Mouse (Mus musculus) layer of hippocampus, adult 8-10 months (tissue): ENCODE results near the gene Kcnmb3. TPM values are rescaled to one million over a fixed set of nuclear protein-coding genes. Genes with fewer than 3 reads are reported as not detected.

ENCODE experiments used
- DNase-seq, 2 experiments: peaks; one replicate each; pipeline ENCODE4 v3.0.0; 2022; ENCODE audit warnings: low spot score in 2 of 2
- total RNA-seq, 4 experiments: library from RNA; stranded (reverse); gene quantifications; 2 replicates each; pipeline ENCODE4 v1.2.4; 2022

The Kcnmb3 gene
- under 1 TPM; 0.39 to 0.98 (median 0.63) TPM for total RNA-seq

DNA sequence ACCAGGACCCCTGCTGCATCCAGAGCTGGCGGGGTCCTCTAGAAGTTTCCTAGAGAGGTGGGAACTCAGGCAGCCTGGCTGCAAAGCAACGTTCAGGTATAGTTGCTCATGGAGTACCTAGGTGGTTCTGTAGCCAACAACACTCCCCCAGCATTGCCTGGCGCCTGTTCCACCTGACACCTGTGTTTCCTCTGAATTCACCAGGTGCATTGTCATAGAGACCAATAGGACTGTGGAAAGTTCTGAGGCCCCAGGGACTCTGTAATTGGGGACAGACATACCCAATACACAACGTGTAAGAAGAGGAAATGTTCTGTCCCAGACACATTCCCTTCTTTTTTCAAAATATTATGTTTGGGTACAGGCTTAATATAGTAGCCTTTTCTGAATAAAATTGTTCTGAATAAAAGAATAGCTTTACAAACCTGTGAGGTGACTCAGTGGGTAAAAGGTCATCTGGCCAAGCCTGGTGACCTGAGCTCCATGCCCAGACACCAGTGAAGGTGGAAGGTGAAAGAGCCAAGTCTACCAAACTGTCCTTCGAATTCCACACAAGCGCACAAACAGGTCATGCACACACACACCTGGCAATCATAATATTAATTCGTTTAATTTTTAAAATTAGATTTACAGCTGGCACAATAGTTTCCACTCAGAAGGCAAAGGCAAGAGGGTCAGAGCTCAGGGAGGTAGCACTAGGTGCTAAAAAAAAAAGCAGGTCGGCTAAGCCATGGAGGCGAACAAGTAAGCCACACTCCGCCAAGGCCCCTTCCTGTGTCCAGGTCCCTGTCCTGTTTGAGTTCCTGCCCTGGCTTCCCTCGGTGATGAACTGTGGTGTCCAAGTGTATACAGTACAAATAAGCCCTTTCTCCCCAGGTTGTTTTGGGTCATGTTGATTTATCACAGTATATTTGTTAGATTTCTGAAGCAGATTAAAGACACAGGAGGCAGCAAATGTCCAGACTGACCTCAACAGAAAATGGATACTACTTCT lies at the start of gene Kcnmb3:
Kcnmb3 (minus strand) TSS at position 135 of the 994 bp plus-strand sequence.
- DNase-seq, result no peak

DNA sequence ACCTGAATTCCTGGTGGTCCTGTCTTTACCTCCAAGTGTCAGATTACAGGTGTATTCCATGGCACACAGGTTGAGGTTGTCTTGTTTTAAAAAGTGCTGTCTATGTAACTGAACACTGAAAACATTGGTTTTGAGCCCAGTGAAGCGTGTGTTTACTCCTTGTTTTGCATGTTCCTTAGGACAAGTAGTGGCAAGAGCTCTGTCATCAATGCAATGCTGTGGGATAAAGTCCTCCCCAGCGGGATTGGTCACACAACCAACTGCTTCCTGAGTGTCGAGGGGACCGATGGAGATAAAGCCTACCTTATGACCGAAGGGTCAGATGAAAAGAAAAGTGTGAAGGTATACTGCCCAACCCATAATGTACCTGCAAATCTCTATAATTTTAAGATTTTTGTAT lies 46.1 kb upstream of the Kcnmb3 start:
- DNase-seq, result no peak

DNA sequence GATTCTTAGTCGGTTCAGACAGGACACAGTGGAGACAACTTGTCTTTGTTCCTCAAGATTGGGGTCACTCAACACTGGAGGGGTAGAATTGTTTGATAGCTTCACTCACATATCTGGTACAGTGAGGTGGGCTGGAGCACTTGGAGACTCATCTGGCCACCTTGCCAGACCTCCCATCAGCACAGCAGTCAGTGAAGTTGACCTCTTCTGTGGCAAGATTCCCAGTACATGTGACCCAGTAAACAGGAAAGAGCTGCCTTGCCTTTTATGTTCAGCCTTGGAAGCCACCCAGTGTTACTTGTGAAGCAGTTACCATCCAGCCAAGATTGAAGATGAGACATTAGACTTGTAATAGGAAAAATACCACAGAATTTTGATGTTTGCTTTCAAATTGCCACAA lies 45.5 kb upstream of the Kcnmb3 start:
- DNase-seq, result peak; percentile 54 to 67

DNA sequence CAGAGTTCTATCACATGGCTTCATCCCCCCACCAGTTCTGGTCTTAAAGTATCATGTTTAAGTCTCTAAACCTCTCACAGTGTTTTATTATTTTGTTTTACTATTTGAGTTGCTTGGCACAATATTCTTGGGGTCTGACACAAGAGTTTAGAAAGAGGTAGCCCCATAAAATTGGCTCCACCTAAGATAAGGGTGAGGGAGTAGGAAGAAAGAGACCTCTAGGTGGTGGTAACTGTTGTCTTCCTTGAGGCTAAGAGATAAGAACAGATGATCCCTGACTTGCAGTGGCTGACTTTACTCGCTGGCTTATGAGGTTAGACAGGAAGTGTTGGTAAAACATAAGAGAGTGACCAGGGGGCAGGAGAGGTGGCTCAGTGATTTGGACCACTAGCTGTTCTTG lies 43.7 kb upstream of the Kcnmb3 start:
- no peak for DNase-seq

DNA sequence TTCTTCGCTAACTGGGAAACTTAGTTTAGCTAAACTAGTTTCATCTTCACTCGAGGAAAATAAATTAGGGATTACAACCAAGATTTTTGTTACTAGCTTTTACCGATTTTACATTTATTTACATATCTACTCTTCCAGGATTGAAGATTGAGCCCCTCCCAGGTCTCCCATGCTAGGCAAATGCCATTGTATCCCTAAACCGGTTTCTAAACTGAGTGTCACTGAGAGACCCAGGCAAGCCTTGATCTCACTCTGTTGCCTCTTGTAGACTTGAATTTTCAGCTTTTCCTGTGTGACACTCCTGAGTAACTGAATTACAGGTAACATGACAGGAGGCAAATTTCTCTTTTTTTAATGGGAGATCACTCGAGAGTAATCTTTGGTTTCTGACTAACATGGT lies 38.0 kb upstream of the Kcnmb3 start:
- no peak for DNase-seq

DNA sequence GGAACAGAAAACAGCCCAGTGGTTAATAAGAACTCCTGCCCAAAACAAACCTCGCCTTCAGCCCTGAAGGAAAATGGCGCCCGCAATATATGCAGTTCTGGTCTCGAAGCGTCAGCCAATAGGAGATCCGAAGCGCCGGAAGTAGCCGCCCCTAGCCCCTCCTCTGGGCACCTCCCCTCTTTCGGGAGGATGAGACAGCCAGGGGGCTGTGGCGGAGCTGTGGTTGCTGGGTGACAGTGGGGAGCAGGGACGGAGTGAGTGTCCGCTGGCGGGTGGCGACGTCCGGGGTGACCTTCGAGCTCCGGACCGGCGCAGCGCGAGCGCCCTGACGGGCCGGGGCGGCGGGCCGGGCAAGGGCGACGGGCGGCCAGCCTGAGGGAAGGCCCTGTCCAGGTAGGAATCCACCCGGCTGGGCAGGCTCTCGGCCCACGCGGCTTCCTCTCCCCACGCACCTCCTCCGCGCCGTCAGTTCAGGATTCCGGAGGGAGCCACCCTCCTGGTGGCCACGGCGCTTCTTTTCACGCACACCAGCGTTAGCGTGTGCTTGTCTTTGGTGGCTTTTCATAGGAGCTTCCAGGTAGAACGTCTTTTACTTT lies 37.4 kb upstream of the Kcnmb3 start, which contains the start of gene Mfn1:
Mfn1 (plus strand) TSS at position 163 of the 596 bp plus-strand sequence.
- DNase-seq, result peak; percentile 92 to 94

DNA sequence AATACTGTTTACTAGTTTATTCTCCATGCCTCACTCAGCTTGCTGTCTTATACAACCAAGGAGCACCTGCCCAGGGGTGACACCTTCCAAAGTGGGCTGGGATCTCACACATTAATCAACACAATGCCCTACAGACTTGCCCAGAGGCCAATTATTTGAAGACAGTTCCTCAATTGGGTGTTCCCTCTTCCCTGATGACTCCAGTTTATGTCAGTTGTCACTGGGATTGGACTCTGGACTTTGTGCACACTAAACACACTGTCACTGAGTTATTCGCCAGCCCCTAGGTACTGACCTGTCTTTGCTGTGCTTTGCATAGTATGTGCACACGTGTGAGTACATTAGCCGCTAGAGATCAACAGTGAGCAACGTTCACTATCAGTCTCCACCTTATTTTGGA lies 35.1 kb upstream of the Kcnmb3 start:
- no peak for DNase-seq

DNA sequence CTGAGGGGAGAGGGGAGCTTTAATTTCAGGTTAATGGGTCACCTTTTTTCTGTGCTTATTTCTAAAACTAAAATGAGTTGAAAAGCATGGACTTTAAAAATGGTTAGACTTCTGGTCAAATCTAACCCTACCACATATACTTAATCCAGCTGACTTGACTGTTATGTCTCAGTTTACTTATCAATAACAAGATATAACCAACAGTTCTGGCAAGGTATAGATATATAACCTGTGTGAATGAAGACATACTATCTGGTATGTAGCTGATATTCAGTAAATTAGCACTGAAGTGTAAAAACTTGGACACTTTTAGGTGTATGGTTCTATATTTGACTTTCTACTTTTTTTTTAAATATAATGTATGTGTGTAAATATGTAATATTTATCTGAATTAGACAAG lies 21.5 kb upstream of the Kcnmb3 start:
- no peak for DNase-seq

DNA sequence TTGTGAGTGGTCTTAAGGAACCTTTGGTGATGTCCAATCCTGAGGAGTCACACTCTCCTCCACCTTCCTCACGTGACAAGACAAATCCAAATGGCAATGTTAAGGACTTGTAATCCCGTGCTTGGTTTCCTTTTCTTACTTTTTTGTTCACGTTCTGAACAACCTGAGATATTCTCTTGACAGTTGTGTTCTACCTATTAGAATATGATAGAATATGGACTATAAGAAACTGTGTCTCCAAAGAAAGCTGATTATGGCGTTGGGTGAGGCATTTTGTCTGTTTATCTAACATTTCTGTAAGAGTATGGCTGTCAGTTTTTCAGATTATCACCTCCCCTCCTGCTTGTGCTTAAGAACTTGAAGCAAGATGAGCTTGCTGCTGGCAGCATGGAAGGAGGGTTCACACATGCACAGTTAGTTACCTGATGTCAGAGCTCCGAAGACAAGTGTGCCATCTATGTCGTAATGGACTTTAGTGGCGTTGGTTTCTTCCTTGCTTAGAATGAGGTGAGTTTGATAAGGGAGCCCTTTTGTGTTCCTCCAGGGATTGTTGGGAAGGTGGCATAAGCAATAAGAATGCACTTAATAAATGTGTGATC lies 20.8 kb upstream of the Kcnmb3 start:
- DNase-seq, result no peak

DNA sequence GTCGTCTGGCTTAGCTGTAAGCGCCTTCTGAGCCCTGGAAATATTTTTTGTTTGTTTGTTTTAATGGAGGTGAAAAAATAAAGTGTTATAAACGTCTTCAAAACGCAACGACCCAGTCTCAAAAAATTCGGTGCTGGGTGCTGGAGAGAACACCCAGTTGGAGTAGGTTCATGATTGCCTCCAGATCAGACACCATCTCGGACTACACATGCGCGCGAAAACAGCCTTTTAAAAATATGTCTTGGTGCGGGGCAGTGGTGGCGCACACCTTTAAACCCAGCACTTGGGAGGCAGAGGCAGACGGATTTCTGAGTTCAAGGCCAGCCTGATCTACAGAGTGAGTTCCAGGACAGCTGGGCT lies 19.1 kb upstream of the Kcnmb3 start:
- no peak for DNase-seq

DNA sequence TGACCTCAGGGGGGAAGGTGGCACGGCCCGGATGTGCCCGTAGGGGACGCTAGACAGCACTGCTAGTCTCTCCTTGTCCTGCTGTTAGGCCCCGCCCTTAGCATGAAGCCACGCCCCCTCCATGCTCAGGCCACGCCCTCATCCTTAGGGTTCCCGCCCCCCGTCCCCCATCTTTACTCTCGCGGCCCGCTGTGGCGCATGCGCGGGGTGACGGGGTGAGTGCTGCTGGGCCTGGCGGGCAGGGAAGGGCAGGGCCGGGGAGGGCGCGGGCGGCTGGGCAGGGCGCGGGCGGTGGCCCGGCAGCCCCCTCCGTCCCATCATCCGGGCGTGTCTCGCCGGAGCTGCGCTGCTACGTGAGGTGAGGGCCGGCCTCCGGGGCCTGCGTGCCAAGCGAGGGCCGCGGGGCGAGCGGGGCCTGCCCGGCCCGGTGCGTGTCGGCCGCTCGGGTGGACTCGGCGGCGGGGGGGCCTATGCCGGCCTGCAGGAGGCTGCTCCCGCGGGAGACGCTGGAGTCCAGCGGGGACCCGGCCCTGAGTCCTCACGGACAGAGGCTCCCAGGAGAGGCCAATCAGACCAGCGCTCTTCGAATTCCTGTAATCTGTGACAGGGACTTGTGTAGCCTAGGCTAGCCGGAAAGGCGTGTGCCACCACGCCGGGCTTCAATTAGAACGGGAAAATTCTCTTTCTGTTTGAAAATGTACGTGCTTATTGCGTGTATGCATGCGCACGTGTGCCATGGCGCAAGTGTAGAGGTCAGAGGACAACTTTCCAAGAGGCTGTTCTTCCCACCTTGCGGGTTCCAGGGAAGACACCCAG lies 18.6 kb upstream of the Kcnmb3 start:
- peak; percentile 93 for DNase-seq

DNA sequence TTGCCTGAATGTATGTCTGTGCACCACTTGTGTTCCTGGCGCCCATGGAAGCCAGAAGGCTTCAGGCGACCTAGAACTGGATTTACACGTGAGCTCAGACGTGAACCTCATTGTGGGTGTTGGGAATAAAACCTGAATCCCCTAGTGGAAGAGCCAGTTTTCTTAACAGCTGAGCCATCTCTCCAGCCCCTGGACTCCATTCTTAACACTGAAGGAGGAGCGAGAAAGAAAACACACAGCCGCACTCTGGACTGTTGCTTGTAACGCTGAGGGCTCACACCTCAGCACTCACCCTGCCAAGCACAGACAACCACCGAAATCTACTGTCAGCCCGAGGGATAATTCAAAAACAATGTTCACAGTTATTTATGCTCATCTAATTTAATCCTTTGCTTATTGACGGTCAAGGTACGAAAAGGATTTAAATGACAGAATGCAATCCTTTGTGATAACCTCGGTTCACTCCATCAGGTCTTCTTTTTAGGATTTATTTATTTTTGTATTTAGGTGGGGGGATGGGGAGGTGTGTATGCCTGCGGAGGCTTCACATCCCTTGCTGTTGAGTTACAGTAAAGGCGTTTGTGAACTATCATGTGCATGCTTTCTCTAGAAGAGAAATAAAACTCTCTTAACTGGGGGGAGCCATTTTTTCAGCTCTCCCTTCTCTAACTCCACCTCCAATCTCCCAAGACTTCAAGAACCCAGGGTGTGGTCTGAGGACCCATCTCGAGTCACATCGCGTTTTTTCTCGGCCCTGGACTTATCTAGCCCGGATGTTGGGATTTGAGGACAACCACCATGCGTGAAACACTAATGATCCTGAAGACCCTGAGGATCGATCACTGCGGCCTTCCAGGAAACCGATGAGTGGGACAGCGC lies 17.7 kb upstream of the Kcnmb3 start, which contains the start of gene Zfp639:
Zfp639 (plus strand) TSS at position 764 of the 879 bp plus-strand sequence.
- no peak for DNase-seq

DNA sequence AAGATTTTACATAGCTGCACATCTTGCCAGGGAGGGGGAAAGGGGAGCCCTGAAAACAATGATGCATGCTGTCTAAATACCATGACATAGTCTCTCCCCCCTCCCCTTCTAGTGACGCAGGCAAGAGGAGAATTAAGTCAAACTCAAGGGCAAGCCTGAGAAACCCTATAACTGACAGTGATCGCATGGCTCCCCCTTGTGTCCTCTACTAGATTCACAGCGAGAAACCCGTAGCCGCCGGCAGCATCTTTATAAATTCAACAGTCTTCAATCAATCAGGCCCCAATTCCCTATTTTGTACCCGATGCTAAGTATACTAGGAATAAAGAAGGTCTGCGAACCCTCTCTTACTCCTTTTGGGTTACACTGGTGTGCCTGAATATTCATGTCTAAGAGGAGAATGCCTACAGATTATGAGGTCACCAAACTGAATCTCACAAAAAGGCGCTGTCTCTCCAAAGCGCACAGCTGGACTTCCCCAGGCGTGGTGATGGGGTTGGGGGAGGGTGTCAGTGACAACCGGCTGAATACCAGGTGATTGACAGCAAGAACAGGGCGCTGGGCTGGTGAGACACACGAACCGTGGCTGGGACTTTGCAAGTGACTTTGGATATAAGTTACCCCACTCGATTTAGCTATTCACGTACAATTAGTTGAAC lies 16.8 kb upstream of the Kcnmb3 start:
- DNase-seq, result peak; percentile 74 to 76

DNA sequence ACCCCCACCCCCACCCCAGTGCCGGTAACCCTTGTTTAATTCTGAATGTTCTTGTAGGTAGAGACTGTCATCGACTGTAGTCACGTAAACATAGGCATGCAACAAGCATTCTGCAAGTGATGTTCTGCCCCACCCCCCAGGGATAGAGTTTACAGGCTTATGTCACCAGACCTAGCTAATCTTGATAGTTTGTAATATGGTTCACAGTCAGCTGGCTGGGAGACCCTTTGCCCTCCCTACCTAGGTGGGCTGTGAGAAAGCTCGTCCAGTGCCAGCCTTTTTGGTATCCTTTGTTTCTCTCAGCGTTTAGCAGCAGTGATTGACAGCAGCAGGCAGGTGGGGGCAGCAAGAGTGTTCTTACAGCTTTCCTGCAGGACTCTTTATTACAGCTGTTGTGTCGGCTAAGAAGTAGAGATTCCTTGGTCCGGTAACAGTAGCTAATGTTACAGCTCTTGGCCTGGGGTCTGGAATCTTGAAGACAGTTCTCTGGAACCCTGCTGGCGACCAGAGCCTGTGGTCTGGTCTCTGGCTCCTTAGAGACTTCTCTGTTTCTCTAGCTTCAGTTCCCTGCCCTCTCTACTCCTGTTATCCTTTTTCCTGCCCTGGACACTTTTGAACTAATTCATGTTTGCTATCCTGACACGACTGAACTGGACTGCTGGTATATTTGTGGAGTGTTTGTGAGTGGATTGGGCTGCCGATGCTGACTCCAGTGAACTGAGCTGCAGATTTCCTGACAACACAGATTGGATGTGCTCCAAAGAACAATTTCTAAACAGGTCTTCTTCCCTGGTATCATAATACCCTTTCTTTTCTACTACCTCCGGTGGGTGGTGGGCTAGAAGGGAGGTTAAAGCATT lies 14.6 kb upstream of the Kcnmb3 start:
- no peak for DNase-seq

DNA sequence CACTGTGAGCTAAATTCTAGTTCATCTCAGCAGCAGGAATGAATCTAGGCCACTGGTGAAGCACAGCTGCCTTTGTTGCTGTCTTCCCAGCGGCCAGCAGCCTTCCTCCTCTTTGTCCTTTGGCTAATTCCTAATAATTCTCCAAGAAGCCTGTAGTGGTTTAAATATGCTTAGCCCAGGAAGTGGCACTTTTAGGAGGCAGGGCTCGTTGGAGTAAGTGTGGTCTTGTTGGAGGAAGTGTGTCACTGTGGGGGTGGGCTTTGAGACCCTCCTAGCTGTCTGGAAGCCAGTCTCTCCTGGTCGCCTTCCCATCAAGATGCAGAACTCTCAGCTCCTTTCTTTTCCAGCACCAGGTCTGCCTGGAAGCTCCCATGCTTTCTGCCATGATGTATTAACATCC lies 13.8 kb upstream of the Kcnmb3 start:
- no peak for DNase-seq

DNA sequence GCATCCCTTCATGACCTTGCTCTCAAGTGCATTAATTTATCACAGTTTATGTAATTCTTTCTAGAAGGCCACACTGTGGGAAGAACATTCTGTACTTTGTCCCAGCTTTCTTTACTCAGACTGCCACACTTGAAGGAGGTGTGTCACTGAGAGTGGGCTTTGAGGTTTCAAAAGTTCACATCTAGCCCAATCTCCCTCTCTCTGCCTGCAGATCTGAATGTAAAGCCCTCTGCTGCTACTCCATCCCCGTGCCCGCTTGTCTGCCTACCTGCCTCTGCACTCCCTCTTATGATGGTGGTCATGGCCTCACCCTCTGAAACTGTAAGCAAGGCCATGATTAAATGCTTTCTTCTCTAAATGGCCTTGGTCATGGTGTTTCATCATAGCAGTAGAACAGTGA lies 8.3 kb upstream of the Kcnmb3 start:
- DNase-seq, result no peak

DNA sequence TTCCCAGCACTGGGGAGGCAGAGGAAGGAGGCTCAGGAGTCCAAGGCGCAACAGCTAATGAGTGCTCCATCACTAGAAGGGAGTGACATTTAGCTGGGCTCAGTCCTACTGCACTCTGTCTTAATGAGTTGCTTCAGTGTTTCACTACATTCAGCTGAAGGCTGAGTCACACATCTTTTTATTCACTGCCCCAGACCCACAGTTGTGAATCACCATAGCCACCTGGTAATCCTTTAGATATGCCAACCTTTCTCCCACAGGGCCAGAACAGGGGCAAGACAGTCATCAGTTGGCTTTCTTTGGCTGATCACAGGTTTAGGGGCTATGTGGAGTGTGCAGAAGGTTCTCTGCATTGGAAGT lies 4.7 kb upstream of the Kcnmb3 start:
- DNase-seq, result no peak

DNA sequence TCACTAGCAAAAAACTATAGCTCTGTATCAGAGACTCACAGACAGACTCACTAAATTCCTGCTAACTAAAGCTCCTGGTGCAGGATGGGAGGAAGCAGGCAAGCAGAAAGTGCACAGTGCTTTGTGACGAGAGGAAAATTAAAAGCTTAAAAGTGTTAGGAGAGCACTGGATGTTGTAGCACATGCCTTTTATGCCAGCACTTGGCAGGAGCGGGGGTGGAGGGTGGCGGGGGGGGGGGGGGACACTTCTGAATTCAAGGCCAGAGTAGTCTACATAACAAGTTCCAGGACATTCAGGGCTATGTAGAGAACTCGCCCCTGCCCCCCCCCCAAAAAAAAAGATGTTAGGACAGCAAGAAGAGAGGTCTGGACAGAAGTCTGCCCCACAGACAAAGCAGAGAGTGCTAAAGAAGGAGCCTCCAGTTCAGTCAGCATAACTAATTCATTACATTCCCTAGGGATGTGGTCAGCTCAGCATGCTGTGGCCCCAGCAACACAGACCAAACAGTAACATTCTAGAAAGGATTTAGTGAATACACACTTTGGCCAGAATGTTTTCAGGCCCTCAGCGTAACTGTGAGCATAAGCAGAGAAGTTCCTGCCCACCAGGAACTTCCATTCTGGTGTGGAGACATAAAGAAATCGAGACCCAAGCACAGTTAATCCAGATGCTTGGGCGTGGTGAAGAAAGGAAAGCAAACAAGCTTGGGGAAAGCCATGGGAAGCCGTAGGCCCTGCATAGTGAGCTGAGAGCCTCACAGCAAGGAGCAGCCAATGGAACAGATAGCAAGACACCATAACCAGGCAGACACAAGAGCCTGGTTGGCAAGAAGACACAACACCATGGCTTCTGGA lies 4.1 kb upstream of the Kcnmb3 start:
- no peak for DNase-seq
